Mouse (Mus musculus) hindbrain, postnatal 0 days (tissue): ENCODE data around the gene Fbxo41. TPM values are rescaled to one million over a fixed set of nuclear protein-coding genes. Genes with fewer than 3 reads are reported as not detected.

Source experiments
- ATAC-seq: fragments of 200-750 bp; cut with Nextera tagmentation; 2 replicates; pipeline ENCODE4 v1.8.0; 2017; ENCODE audit warnings: mild to moderate bottlenecking, moderate TSS enrichment, moderate library complexity
- DNase-seq: peaks from one replicate; pipeline ENCODE4 v3.0.0-alpha.2; 2015; ENCODE audit warnings: low spot score
- H3K27ac ChIP-seq: fragments of 300-500 bp; sonication (generic); 2 replicates; pipeline ENCODE4 v1.5.1; 2014; ENCODE audit warnings: mild to moderate bottlenecking
- H3K27me3 ChIP-seq: fragments of 300-500 bp; sonication (generic); 2 replicates; pipeline ENCODE4 v1.6.1; 2014; ENCODE audit warnings: low read length, mixed read lengths; ENCODE audit not compliant: insufficient read depth
- H3K36me3 ChIP-seq: fragments of 300-500 bp; sonication (generic); 2 replicates; pipeline ENCODE4 v1.6.1; 2014; ENCODE audit warnings: low read length, mixed read lengths; ENCODE audit not compliant: insufficient read depth
- H3K4me1 ChIP-seq: fragments of 300-500 bp; sonication (generic); 2 replicates; pipeline ENCODE4 v1.6.1; 2014; ENCODE audit warnings: antibody characterized with exemption, low read length, mixed read lengths; ENCODE audit not compliant: insufficient read depth
- H3K4me2 ChIP-seq: fragments of 300-500 bp; sonication (generic); 2 replicates; pipeline ENCODE4 v1.6.1; 2014; ENCODE audit warnings: low read depth, mild to moderate bottlenecking, low read length, moderate library complexity, mixed read lengths
- H3K4me3 ChIP-seq: fragments of 300-500 bp; sonication (generic); 2 replicates; pipeline ENCODE4 v1.5.1; 2014; ENCODE audit warnings: low read length
- H3K9ac ChIP-seq: fragments of 300-500 bp; sonication (generic); replicated peaks from 2 replicates; pipeline ENCODE4 v1.6.1; 2014; ENCODE audit warnings: mild to moderate bottlenecking, low read length, moderate library complexity, mixed read lengths
- H3K9me3 ChIP-seq: fragments of 300-500 bp; sonication (generic); 2 replicates; pipeline ENCODE4 v1.6.1; 2016; ENCODE audit warnings: low read length, mixed read lengths
- CTCF ChIP-seq: IDR thresholded peaks from 2 replicates; pipeline ENCODE4 v1.5.1; 2016; ENCODE audit warnings: antibody characterized with exemption, control low read depth, low read depth
- WGBS: fragments of 180-500 bp; shearing (Covaris S2); extraction: QIAGEN DNeasy Blood & Tissue Kit; methylation state at CpG from one replicate; pipeline ENCODE4 v1.1.7; 2014; 5-methylcytosine and 5-hydroxymethylcytosine counted together
- polyA plus RNA-seq: library from polyadenylated mRNA; unstranded; fragments of >200 nt; fragmentation: Nextera tagmentation; extraction: Ambion mirVana; gene quantifications from 2 replicates; pipeline ENCODE4 v1.2.1, GENCODE M21; 2015
- total RNA-seq: library from RNA; depleted of rRNA; stranded (reverse); fragments of >200 nt; gene quantifications from 2 replicates; pipeline ENCODE4 v1.2.3, GENCODE M21; 2014

Gene Fbxo41
- total and polyA plus RNA-seq, 2 experiments from 2014 or later, result 10.5 to 60.1 TPM

DNA sequence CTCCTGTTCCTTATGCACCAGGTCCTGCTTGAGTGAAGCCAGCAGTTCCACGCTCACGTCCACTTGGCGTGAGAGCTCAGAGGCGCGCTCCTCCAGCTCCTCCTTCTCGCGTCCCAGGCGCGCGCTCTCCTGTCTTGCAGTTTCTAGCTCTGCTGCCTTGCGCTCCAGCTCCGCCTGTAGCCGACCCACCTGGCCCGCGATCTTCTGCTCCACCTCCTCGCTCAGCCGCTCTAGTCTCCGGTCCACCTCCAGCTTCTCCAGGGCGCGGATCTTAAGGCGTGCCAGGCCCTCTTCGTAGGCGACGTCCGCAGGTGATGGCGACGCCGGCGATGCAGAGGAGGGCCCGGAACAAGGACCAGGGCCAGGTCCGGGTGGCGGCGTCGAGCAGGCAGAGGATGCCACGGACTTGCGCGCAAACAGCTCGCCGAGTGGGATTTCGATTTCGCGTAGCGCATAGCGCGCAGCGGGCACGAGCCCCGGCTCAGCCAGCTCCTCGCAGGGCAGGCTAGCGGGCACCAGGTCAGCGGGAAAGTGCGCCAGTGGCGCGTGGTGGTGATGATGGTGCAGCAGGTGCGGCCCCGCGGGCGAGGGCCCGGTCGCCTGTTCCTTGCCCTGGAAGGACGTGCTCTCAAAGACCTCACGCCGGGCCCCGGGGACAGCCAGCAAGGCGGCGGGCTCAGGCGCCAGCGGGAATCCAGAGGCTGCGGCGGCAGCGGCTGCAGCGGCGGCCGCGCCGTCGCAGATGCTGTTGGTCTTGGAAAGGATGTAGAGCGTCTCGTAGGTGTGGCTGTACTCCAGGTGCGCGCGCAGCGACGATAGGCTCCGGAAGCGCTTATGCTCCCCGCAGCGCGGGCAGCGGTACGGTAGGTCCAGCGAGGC lies 18.7 kb downstream of the Fbxo41 start:
- Histone ChIP-seq H3K4me2 (peak overlapping the region; percentile 48), H3K27ac (no peak overlapping the region), H3K27me3 (0 out of 2 replicates have a peak, but pooled peaks cover 3% of the 10 kb centered on the region), H3K4me3 (peak overlapping the region; percentile 32), H3K36me3 (peaks cover 5% of the 10 kb centered on the region; the same call in 1 of the 2 replicates), H3K9ac (peak overlapping the region; percentile 10; the same call in 1 of the 2 replicates), H3K9me3 (no peaks in the 10 kb centered on the region), H3K4me1 (peaks cover 3% of the 10 kb centered on the region; the same call in 1 of the 2 replicates)
- ATAC-seq, result peak; percentile 30; the same call in 1 of the 2 replicates
- WGBS, result 8% methylated on average over 90 of the region's 92 CpGs
- TF ChIP-seq CTCF, result no peak
- DNase-seq, result peak; percentile 37

DNA sequence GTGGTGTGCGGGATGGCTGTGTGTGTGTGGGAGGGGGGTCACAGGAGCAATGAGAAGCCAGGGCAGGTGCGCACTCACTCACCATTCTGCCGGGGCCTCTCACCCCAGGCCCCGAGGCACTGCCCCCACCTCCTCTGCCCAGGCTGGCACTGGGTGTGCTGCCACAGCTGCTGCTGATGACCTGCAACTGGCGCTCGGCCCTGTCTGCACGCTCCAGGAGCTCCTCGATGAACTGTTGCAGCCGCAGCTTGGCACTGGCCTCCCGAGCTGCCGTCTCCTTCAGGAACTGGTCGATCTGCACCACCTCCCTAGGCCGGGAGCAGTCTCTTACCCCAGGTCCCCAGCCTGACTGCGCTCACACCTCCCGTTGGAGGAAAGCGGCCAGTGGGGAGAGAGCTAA lies 22.1 kb downstream of the Fbxo41 start:
- no peaks in the 10 kb centered on the region for H3K9me3 ChIP-seq
- ATAC-seq (peak; percentile 31; the same call in 1 of the 2 replicates), DNase-seq (peak; percentile 43)
- no peak for TF ChIP-seq CTCF
- WGBS, result 50% methylated on average over 16 of the region's 16 CpGs
- no peak overlapping the region for H3K4me3 ChIP-seq
- H3K4me2 ChIP-seq, result no peak overlapping the region
- 0 out of 2 replicates have a peak overlapping the region, but pooled peaks have one; percentile 9 for H3K9ac ChIP-seq
- 0 out of 2 replicates have a peak, but pooled peaks cover 3% of the 10 kb centered on the region for H3K27me3 ChIP-seq
- no peaks in the 10 kb centered on the region for H3K4me1 ChIP-seq
- peaks cover 5% of the 10 kb centered on the region; the same call in 1 of the 2 replicates for H3K36me3 ChIP-seq
- H3K27ac ChIP-seq, result no peak overlapping the region

DNA sequence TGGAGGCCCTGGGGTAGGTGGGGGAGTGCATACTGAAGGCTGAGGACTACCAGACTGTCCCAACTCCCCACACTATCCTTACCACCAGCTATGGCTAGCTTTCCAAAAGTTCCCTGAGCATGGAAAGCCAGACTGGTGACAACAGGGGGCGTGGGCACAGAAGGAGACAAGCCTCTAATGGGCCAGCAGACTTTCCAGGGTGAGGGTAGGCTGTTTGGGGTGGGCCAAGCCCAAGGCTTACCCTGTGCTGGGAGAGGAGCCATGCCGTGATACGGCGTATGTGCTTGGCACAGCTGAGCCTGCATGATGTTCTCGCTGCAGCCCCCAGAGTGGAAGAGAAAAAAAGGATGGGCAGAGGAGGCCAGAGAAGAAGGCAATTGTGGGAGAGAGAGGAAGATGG lies 22.8 kb downstream of the Fbxo41 start:
- no peak for ATAC-seq
- Histone ChIP-seq H3K27me3 (0 out of 2 replicates have a peak, but pooled peaks cover 3% of the 10 kb centered on the region), H3K9ac (no peak overlapping the region), H3K4me2 (no peak overlapping the region), H3K9me3 (no peaks in the 10 kb centered on the region), H3K4me3 (no peak overlapping the region), H3K4me1 (no peaks in the 10 kb centered on the region), H3K27ac (no peak overlapping the region), H3K36me3 (peaks cover 5% of the 10 kb centered on the region; the same call in 1 of the 2 replicates)
- no peak for DNase-seq
- WGBS, result 55% methylated on average over 5 of the region's 5 CpGs
- TF ChIP-seq CTCF, result no peak

DNA sequence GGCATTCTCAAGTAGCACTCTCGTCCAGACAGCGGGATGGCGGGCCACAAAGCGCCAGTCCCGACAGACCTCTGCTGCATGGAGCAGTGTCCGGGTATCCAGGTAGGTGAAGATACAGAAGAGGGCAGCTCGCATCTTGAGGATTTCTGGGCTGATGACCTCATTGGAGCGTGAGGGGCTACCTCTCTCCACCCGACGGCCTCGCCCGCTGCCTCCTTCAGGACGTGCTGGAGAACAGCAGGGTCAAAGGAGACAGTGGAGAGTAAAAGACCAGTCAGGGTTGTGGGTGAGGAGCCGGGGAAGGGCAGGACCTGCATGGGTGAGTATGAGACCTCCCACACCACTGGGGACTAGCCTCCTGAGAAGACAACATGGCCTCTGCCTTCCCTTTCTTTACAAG lies 24.4 kb downstream of the Fbxo41 start:
- no peak for TF ChIP-seq CTCF
- 46% methylated on average over 14 of the region's 14 CpGs for WGBS
- H3K9ac ChIP-seq, result no peak overlapping the region
- ATAC-seq (no peak), DNase-seq (no peak)
- no peak overlapping the region for H3K4me2 ChIP-seq
- H3K27me3 ChIP-seq, result no peaks in the 10 kb centered on the region
- H3K27ac ChIP-seq, result no peak overlapping the region
- H3K4me1 ChIP-seq, result no peaks in the 10 kb centered on the region
- H3K9me3 ChIP-seq, result no peaks in the 10 kb centered on the region
- H3K36me3 ChIP-seq, result peaks cover 9% of the 10 kb centered on the region; the same call in 1 of the 2 replicates
- no peak overlapping the region for H3K4me3 ChIP-seq

DNA sequence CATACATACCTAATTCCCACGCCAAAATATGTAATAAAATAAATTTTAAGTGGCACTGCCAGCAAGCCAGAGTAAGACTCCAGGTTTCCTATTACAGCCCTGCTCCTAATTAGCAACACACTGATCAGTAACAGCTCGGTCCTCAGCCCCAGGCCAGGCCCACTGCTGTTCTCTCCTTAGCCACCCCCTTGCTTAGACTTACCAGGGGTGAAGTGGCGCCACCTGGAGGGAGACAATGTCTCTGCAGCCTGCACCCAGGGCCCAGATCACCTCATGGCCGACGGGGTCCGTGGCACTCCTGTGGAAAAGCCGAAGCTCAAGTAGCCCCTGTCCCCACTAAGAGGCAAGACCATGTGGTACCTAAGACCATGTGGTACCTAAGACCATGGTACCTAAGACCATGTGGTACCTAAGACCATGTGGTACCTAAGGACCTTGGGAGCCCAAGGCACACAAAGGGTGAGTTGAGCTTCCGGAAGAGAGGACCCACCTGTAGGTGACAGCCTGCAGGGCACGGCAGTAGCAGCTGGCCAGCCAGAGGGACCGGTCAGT lies 25.4 kb downstream of the Fbxo41 start:
- Histone ChIP-seq H3K27ac (no peak overlapping the region), H3K4me1 (no peaks in the 10 kb centered on the region), H3K27me3 (no peaks in the 10 kb centered on the region), H3K4me2 (no peak overlapping the region), H3K9me3 (no peaks in the 10 kb centered on the region), H3K9ac (no peak overlapping the region), H3K36me3 (peaks cover 14% of the 10 kb centered on the region; the same call in 1 of the 2 replicates), H3K4me3 (no peak overlapping the region)
- TF ChIP-seq CTCF, result peak; percentile 76
- DNase-seq (peak; percentile 41), ATAC-seq (peak; percentile 39; the same call in 1 of the 2 replicates)
- WGBS, result 53% methylated on average over 10 of the region's 10 CpGs

- no peaks in the 10 kb centered on the region for H3K4me1 ChIP-seq
- TF ChIP-seq CTCF, result no peak
- H3K9ac ChIP-seq, result no peak overlapping the region
- no peak overlapping the region for H3K27ac ChIP-seq
- no peaks in the 10 kb centered on the region for H3K9me3 ChIP-seq
- H3K4me3 ChIP-seq, result no peak overlapping the region
- H3K4me2 ChIP-seq, result no peak overlapping the region
- ATAC-seq, result no peak
- no peak for DNase-seq
- peaks cover 14% of the 10 kb centered on the region; the same call in 1 of the 2 replicates for H3K36me3 ChIP-seq
- 93% methylated on average over 3 of the region's 3 CpGs for WGBS
- no peaks in the 10 kb centered on the region for H3K27me3 ChIP-seq
Measured at GRCm38 (mm10) chr6:85475581-85475980, 27.2 kb downstream of the Fbxo41 start.
